Mouse (Mus musculus): ENCODE measurements around the gene Gfm1.

Gene Gfm1

DNA sequence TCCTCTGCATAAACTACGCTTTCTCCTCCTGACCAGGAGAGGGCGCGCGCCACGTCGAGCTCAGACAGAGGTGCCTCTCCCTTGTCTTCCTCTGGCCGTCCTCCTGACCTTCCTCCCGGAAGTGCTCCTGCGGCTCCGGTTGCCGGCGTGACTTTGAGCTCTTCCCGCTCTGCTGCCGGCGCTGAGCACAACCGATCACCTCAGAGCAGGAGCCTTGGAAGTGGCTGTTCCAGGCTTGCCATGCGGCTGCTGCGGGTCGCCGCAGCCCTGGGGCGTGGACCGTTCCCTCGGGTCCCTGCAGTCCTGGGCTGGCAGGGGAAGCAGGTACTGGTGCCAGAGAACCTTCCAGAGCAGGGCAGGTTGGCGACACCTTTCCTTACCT is at the start of gene Gfm1:
Gfm1 (plus strand) TSS at position 98 of the 382 bp plus-strand sequence.
- DNase-seq = peak; percentile 87

DNA sequence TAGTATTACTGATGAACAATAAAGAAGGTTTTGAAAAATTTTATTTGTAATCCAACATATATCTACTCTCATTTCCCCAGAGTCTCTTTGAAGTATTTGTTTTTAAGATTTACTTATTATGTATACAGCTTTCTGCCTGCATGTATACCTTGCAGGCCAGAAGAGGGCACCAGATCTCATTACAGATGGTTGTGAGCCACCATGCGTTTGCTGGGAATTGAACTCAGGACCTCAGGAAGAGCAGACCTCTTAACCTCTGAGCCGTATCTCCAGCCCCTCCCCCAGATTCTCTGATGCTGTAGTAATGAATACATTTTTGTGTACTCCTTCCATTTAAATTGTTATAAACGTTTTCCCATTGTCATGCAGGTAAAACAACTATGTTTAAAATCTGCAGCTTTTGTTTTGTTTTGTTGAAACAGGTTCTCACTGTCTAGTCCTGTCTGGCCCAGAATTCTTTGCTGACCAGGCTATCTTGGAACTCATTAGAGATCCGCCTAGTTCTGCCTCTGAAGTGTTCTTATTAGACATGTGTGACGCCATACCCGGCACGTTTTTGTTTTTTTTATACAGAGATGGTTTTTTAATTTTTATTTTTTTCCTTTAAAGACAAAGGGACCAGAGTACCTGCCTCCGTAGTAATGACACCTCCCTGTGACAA is 428 bp upstream of the Gfm1 start:
- no peak for DNase-seq

DNA sequence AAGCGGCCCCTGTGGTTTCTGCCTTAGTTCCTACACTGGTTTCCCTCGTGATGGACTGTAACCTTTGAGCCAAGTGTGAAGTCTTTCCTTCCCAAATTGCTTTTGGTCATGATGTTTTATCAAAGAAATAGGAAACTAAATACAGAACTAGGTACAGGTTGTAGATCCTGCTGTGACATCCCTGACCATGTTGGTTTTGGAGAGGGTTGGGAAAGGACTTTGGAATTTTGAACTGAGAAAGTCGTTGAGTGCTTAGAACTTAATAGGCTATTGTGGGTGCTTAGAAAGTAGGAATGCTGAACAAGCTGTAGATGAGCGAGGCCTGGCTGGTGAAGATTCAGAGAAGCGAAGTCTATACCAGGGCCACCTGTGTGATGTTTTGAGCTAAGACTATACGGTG is 4.1 kb downstream of the Gfm1 start:
- no peak for DNase-seq

DNA sequence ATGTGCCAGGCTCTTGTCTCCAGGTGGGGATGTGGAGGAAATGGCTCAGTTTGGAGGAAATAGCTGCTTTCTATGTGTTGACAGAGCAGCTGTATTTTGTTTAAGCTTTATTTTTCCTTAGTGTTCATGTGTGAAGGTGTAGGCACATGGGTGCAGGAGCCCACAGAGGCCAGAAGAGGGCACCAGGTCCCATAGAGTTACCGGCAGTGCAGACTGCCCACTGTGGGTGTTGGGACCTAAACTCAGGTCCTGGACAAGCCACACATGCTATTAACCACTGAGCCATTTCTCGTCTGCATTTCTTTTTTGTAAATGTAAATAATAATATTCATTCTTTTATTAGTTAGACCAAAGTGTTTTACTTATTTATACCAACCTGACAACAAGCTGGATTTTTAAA is 17.2 kb downstream of the Gfm1 start:
- DNase-seq = no peak

DNA sequence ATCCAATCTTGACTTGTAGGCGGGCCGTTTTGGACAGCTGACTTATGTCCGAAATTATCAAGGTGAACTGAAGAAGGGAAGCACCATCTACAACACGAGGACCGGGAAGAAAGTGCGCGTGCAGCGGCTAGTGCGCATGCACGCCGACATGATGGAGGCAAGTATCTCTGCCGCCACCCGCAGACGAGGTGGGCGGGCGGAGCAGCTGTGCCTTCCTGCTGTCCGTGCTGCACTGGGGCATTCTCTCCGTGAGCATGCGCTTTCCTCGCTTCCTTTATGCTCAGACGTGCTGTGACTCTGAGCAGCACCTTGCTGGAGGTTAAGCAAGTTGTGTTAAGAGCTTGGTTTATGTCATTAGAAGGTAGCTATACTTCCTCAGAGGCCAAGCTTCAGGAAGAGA is 19.8 kb downstream of the Gfm1 start:
- no peak for DNase-seq

DNA sequence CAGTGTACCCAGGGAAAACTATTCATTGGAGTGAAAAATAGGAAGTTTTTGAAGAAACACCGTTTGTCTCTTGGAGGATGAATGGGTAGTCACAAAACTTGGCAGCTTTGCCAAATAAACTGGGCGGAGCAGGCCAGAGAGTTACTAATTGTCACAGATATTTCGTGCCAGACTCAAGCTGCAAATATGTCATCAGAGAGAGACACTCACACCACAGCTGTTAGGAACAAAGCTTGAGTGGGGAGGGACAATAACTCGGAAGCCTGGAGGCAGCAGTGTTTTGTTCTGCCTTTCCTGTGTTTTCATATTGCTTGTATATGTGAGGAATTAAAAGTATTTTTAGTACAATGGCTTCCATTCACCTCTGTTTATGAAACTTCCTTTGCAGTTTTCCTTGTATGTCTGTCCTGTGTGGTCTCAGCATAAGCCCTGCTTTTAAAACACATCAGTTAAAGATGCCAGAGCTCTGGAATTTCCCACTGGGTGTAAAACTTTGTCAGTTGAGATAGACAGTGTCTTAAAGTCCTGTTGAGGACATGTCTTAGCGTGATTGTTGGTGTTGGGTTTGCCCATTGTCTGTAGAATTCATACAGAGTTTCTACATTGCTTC is 20.8 kb downstream of the Gfm1 start:
- DNase-seq = no peak

DNA sequence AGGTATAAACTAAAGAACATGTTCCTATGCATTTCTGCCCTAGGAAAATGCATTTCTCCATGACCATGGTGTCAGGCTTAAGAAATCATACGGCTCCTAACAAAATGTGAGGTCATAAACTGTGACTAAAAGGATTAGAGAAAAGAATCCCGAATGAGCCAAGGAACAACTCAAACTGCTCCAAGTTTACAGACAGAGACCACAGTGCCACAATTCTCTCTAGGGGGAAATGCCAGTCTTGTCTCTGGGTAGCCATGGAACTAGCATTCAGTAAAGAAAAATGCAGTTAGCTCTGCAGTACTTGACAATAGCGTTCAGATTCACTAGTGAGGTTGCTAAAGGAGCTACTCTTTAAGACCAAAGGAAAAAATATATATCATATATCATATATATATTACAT is 30.0 kb downstream of the Gfm1 start:
- no peak for DNase-seq

DNA sequence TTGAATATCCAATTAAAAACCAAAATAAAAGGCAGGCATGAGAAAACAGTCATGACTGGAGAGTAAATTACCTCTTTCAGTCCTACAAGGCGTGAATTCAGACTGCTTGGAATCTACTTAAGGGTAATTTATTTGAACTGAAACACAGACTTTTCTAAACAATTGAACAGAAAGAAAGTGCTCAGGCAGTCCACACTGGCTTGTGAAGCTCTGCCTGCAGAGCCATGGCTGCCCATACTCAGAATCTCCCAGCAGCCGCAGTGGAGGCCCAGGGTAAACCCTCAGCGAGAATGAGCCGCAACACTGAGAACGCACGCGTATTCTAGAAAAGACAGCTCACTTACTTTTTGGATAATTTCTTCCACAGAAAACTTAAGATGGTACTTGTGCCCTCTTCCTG is 32.1 kb downstream of the Gfm1 start:
- DNase-seq = no peak

DNA sequence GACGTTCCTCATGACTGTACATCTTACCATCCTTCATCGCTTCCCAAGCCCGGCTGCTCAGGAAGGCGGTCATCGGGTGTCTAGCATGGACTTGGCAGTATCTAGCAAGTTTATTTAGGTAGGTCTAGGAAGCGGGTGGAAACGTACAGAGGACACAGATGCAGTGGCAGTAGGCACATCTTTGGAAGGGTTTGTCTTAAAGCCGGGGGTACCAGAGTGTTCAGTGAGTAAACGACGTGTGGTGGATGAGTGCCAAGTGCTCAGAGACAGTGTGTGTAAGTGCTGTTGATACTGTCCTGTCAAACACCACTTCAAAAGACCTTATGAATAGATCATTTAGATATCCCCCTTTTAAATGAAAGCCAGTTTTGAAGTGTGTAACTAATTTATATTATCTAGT is 32.7 kb downstream of the Gfm1 start:
- DNase-seq = no peak

DNA sequence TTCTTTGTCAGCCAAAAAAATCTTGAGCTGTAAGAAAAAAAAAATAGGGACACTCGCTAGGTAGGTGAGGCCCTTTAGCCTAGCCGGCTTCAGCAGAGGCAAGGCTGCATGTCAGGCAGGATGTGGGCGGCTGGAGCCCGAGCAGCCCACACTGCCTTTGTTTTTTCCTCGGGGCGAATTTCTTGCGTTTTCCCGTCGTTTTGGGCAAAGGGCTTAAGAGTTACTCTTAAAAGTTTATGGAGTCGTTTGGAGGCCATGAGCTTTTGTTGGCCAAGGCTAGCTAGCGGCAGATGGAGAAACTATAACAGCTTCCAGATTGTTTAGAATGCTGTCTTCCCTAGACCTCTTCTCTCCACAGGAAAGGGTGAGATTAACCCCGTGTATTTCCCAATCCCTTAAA is 33.1 kb downstream of the Gfm1 start:
- peak; percentile 18 for DNase-seq

DNA sequence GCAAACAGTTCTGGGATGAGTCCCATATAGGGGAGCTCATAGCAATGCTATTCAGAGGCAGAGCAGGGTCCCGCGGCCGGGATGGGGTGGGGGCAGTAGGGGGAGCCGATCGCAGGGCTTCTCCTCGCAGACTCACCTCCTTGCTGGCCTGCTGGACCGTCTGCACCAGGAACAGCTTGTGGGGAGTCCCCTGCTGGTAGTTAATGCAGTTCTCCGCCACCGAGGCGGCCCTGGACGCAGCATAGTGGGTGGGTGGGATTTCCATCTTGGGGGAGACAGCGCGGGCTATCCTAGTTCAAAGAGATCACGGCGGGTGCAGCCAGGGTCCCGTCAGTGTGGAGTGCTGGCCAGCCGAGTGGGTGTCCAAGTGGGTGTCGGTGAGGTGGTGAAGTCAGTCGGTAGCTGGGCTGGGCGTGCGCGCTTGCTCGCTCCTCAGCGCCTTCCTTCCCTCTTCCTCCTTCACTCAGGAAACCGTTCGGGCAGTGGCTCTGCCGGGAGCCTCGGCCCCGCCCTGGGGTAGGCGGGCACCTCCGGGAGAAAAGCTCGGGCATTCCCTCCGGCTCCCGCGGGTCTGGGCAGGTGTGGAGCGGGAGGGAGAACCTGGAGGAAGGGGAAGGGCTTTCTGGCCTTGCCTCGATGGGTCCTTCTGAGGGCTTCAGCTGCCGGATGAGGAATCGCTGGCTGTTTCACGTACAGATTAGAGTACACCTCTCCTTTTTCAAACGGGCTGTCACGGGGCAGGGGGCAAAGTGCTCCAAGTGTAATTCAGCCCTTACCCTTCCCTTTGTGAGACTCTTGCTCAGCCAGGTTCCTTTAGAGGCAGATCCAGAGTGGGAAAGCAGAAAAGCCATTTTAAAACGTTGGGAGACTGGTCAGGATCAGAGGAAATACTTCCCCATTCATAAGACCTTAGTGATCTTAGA is 33.8 kb downstream of the Gfm1 start, which contains the start of gene Lxn:
Lxn (minus strand) TSS at position 477 of the 923 bp plus-strand sequence.
- DNase-seq = peak; percentile 61

DNA sequence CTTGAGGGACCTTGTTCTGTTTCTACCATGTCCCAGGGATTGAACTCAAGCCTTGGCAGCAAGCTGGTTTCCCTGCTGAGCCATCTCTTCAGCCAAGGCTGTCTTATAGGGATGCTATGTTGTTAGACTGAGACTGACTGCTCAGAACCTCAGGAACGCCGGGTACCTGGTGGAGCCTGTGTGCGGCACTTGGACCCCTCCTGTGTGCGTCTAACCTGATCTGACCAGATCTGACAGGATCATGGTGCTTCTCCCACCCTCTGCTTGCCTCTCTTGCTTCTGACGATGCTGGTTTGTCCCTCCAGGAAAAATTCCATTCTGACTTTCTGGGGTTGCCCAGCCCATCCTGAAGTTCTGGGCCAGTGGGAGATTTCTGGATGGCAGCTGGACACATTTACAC is 36.7 kb downstream of the Gfm1 start:
- DNase-seq = no peak

DNA sequence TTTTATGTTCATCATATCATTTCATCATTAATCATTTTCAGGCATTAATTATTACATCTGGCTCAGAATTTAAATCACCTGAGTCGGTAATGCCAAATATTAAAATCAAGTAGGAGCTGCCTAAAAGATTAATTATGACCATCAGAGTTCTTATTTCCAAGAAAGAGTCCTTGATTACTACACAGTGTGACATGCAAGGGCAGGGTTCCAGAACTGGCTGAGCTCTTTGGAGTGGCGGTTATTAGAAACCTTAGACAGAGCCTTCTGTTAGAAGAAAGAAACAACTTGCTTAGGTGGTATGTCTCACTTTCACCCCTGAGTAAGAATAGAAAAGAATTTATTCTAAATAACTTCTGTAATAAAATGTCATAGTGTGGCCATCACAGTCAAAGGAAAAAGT is 37.4 kb downstream of the Gfm1 start:
- DNase-seq = no peak

DNA sequence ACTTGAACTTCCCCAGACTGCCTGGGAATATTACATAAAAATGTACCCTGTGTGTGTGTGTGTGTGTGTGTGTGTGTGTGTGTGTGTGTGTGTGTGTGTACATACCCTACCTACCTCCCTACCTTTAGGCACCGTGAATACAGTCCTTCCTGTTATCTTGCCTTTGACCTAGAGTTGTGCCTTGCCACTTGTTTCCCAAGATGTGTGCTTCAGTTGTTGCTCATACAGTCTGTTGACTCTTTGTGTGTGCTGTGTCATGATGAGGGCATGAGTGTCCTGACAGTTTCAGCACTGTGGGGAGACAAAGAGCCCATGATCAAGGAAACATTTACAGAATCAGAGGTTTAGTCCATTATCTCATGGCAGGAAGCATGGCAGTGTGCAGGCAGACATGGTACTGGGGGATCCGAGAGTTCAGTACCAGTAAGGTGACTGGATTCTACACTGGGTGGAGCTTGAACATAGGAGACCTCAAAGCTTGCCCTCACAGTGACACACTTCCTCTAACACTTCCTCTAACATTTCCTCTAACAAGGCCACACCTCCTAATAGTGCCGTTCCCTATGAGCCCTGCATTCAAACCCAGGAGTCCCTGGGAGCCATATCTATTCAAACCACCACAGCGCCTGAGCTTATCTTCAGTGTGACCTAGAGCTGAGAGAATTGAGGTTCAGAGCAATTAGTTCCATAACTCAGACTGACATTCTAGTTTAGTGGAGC is 41.7 kb downstream of the Gfm1 start:
- no peak for DNase-seq

DNA sequence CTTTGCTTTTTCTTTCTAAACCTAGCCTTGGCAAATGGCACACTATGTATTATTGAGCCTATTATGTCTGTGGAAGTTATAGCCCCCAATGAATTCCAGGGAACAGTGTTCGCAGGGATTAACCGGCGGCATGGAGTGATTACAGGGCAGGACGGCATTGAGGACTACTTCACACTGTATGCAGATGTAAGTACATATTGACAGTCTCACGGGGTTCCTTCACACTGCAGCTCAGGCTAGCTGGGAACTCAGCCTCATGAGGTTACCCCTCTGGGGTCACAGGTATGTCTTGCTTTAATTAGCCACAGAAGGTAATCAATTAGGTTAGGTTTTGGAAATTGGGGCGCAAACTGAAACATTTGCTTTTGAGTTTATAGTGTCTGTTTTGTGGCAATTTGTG is 43.5 kb downstream of the Gfm1 start:
- no peak for DNase-seq

DNA sequence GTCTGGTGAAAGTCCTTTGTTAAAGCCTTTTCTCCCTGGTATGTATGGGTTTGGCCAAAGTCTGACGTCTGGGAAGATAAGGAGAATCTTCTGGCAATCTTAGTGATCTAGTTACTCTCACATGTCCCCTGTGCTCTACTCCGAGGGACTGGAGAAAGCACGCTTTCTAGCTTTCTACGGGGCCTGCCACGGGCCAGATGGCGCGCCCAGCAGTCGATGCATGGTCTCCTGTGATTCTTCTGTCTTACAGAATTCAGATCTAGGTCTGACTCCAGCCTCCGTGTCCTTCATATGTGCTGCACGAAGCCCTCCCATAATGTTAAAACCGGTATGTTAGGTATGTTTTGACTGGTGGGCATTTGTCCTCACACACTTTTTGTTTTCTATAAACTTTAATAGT is 49.9 kb downstream of the Gfm1 start:
- no peak for DNase-seq

DNA sequence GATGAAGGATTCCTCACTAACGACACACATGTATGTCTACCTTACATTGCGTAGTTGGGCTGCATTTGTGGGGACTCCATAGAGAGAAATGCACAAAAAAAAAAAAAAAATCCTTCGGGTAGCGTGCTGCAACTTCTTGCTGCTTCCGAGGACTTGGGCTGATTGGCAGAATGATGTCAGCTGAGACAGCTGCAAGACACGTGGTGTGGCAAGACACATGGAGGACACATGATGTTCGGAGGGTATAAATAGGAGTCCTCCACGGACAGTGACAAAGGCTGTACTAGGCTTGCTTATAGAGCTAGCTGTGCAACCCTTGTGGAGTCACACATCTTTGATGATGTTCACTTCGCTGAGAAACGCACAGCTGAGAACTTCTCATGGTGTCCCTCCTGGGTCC is 52.5 kb downstream of the Gfm1 start:
- DNase-seq = no peak

DNA sequence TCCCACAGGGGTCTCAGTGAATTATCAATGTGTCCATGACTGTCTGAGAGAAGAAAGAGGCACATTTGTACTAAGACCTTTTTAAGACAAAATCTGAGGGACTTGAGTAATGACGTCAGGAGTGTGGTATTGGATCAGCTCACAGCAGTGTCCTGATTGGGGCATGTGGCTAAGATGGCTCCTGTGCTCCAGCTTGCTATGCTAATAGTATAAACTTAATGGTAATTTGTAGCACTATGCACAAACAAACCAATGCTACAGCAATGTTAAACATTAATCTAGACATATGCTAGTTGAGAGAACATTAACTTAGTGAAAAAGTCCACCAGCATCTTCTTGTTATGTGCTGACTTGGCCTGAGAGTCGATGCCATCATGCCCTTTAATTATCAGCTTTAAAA is 55.3 kb downstream of the Gfm1 start:
- no peak for DNase-seq

DNA sequence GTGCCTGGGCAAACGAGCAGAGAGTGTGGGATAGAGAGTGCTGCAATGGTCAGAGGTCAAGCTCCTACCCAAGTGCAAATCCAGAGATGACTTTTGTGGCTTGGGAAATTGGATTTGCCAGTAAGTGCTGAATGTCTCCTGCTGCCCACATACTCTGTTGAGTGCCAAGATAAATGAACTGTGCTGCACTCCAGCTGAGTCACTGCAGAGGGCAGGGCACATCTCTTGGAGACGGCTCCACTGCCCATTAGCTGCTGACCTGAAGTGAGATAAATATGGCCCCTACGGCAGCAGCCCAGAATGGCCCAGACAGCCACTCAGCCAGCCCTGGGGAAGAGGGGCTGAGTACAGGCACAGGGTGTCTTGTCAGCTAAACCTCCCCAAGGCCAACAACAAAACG is 60.3 kb downstream of the Gfm1 start:
- DNase-seq = no peak

DNA sequence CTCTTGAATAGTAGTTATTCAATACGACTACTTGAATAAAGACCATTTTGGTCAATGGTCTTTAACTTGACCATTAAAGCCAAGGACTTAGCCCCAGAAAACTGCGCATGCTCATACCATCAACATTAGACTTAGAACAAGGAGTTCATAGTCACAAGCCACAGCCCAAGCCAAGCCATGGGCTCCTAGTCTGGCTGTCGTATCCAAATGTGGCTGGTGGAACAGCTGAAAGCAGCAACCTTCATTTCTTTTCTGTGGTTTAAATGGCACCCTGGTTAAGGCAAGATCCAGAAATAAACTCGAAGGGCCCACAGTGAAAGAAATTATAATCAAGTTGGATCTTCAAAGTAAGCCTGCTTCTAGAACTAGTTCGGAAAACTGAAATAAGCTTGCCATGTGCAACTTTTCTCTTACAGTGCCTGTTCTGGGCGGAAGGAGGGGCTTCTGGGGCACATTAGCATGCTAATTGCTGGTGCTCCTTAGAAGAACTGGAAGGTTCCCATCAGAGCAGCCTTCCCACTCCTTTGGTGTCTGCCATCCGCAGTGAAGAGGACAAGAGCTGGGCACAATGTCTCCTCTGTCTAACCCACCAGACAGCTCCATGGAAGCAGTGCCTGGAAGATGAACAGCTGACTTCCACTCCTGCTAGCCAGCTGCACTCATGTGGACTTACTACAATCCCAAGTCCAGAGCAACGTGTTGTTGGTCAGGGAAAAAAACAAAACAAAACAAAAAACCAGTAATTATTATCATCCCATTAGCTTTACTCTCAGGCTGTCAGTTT is 62.4 kb downstream of the Gfm1 start:
- DNase-seq = no peak

DNA sequence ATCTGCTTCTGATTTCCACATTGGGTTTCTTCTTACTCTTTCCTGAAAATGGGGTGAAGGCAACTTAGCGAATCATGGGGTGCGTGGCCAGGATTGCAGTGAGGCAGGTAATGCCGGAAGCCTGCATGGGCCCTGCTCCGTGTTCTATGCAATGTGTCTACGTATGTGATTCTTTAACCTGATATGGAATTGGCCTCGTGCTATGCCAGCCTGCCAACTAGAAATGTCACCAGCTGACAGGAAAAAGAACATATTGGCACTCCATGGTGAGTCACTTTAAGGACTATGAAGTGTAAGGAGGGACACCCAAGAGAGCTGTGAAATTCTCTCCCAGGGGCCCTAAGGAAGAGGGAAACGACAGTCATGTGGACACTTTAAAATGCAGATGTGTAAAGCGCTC is 63.2 kb downstream of the Gfm1 start:
- no peak for DNase-seq

DNA sequence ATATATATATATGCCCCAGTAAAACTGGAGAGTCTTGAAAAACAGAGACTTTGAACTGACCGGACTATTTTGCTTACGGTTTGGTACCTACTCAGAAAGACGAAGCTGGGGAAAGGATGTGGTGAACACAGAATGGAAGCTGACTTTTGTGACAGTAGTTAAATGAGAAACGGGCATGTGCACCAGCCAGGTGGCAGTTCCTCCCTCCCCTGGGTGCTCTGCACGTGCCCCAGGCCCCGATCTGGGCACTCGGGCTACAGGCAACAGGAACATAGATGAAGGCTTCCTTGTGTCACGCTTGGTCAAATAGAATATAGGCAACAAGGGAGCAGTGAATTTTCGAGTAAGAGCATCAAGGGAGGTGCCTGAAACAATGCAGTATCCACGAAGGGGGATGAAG is 66.4 kb downstream of the Gfm1 start:
- DNase-seq = no peak

DNA sequence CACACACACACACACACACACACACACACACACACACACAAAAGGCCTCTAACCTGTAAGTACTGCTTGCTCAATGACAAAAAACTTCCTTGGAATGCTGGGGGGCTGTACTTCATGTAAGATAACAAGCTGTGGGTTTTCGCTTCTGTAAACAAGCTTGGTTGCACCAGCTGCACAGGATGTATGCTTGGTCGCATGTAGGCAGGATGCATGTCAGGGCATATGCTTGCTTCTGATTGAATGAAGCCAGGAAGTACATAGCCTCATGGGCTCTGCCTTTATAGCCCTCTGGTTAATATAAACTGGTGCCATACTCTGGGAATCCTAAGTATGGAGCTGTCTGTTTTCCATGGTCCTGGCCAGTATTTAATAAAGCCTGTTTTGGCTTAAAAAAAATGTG is 68.1 kb downstream of the Gfm1 start:
- DNase-seq = no peak

Data from thymus, postnatal 25 days (tissue).